Mouse (Mus musculus) kidney, embryonic 15.5 days (tissue): ENCODE results near the gene Vezf1. TPM values are rescaled to one million over a fixed set of nuclear protein-coding genes. Genes with fewer than 3 reads are reported as not detected.

Experiments used
- ATAC-seq: fragments of 200-750 bp; cut with Nextera tagmentation; replicated peaks from 2 replicates; pipeline ENCODE4 v1.8.0; 2017; ENCODE audit warnings: moderate TSS enrichment; ENCODE audit not compliant: low FRiP score
- H3K27ac ChIP-seq: fragments of 300-500 bp; sonication (generic); 2 replicates; pipeline ENCODE4 v1.5.1; 2015; ENCODE audit warnings: mild to moderate bottlenecking, inconsistent platforms
- H3K27me3 ChIP-seq: fragments of 300-500 bp; sonication (generic); 2 replicates; pipeline ENCODE4 v1.6.1; 2015; ENCODE audit warnings: inconsistent platforms
- H3K36me3 ChIP-seq: fragments of 300-500 bp; sonication (generic); 2 replicates; pipeline ENCODE4 v1.6.1; 2015; ENCODE audit warnings: inconsistent platforms
- H3K4me1 ChIP-seq: fragments of 300-500 bp; sonication (generic); 2 replicates; pipeline ENCODE4 v1.6.1; 2015; ENCODE audit warnings: inconsistent platforms
- H3K4me2 ChIP-seq: fragments of 300-500 bp; sonication (generic); 2 replicates; pipeline ENCODE4 v1.6.1; 2015; ENCODE audit warnings: moderate library complexity, mild to moderate bottlenecking, inconsistent platforms
- H3K4me3 ChIP-seq: fragments of 300-500 bp; sonication (generic); replicated peaks from 2 replicates; pipeline ENCODE4 v1.5.1; 2015; ENCODE audit warnings: mild to moderate bottlenecking, inconsistent platforms
- H3K9ac ChIP-seq: fragments of 300-500 bp; sonication (generic); 2 replicates; pipeline ENCODE4 v1.6.1; 2015; ENCODE audit warnings: mild to moderate bottlenecking, inconsistent platforms
- H3K9me3 ChIP-seq: fragments of 300-500 bp; sonication (generic); replicated peaks from 2 replicates; pipeline ENCODE4 v1.6.1; 2016; ENCODE audit warnings: inconsistent platforms
- WGBS: fragments of 180-500 bp; shearing (Covaris S2); methylation state at CpG from one replicate; pipeline ENCODE4 v1.1.7; 2015; ENCODE audit warnings: mixed read lengths; 5-methylcytosine and 5-hydroxymethylcytosine counted together
- polyA plus RNA-seq: library from polyadenylated mRNA; unstranded; fragments of >200 nt; fragmentation: Nextera tagmentation; extraction: Ambion mirVana; gene quantifications from 2 replicates; pipeline ENCODE4 v1.2.1, GENCODE M21; 2015

Gene Vezf1
- polyA plus RNA-seq, 1 experiment from 2014 or later: 42.8 TPM

DNA sequence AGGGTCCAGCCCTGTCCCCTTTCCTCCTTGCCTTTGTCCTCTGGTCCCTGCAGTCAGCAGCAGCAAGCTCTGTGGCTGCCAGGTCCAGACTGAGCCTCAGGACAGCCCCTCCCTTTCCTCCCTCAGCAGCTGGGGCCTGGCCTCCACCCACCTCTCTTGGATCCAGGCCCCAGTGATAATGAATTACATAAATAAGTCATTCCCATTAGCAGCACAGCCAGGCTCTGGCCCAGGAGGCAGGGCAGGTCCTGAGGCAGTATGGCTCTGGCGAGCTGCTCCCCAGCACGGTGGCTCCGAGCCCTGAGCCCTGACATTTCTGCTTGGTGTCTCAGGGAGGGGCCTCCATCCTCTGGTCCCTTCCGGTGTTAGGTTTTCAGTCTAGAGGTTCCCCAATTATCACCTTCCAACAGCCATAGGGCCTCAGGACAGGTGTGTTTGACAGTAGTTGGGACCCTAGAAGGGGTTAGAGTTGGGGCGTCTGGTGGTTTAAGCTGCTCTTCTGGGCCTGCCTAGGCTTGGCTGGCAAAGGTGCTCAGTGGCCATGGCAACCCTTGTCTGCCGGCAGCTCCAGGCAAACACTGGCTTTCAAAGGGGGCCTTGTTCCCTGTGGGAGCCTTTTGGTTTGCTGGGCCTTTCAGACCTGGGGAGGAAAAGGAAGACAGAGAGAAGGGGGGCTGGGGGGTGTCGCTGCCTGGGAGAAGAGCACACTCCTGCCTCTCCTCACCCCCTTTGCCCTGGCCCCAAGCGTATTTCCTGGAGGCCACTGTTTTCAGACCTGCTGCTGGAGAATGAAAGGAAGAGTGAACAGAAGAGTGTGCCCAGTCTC is 51.0 kb downstream of the Vezf1 start:
- Histone ChIP-seq H3K4me3 (no peak overlapping the region), H3K9ac (no peak overlapping the region), H3K9me3 (no peaks in the 10 kb centered on the region), H3K4me2 (peak overlapping the region; percentile 5; the same call in 1 of the 2 replicates), H3K27ac (peak overlapping the region; percentile 67), H3K36me3 (0 out of 2 replicates have a peak, but pooled peaks cover 3% of the 10 kb centered on the region), H3K27me3 (no peaks in the 10 kb centered on the region), H3K4me1 (peaks cover 67% of the 10 kb centered on the region)
- peak; percentile 84 for ATAC-seq
- WGBS: 23% methylated on average over 8 of the region's 8 CpGs

DNA sequence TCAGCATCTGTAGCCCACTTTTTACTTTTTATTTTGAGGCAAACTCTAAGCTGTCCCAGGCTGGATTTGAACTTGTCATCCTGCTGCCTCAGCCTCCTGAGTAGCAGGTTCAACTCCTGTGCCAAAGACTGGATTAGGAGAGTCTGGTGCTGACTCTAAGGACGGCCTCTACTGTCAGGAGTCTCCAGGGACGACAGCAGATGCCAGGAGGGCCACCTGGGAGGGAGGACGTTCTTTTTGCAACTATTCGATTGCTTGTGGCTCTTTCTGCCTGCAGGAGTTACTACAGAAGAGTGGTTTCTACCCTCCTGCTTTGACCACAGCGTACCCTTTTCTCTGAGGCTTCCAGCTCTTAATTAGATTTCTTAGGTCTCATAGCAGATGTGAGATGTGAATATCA is 54.5 kb downstream of the Vezf1 start:
- no peak for ATAC-seq
- H3K9me3 ChIP-seq: no peaks in the 10 kb centered on the region
- H3K4me3 ChIP-seq: no peak overlapping the region
- H3K4me1 ChIP-seq: peaks cover 61% of the 10 kb centered on the region
- no peak overlapping the region for H3K27ac ChIP-seq
- H3K36me3 ChIP-seq: 0 out of 2 replicates have a peak, but pooled peaks cover 3% of the 10 kb centered on the region
- WGBS: 61% methylated on average over 5 of the region's 5 CpGs
- H3K27me3 ChIP-seq: no peaks in the 10 kb centered on the region
- no peak overlapping the region for H3K4me2 ChIP-seq
- 0 out of 2 replicates have a peak overlapping the region, but pooled peaks have one; percentile 19 for H3K9ac ChIP-seq

DNA sequence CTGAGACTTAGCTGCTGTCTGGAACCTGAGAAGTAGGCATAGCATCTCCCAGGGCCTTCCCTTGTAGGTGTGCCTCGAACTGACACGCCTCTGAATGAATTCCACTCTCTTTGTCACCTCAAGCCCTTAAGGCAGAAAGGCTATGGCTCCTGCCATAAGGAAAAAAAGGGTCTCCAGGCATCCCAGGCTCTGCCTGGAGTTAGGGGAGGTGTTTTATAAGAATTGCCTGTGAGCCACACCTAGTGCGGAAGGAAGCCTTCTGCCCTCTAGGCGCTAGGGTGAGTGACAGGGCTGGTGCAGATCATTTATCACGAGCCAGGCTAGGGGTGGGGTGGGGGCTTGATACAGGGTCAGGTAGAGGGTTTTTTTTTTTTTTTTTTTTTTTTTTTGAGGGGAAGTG is 54.9 kb downstream of the Vezf1 start:
- Histone ChIP-seq H3K27ac (no peak overlapping the region), H3K36me3 (0 out of 2 replicates have a peak, but pooled peaks cover 3% of the 10 kb centered on the region), H3K4me1 (peaks cover 56% of the 10 kb centered on the region), H3K9ac (0 out of 2 replicates have a peak overlapping the region, but pooled peaks have one; percentile 19), H3K9me3 (no peaks in the 10 kb centered on the region), H3K27me3 (no peaks in the 10 kb centered on the region), H3K4me3 (no peak overlapping the region), H3K4me2 (no peak overlapping the region)
- ATAC-seq: no peak
- 59% methylated on average over 5 of the region's 5 CpGs for WGBS

DNA sequence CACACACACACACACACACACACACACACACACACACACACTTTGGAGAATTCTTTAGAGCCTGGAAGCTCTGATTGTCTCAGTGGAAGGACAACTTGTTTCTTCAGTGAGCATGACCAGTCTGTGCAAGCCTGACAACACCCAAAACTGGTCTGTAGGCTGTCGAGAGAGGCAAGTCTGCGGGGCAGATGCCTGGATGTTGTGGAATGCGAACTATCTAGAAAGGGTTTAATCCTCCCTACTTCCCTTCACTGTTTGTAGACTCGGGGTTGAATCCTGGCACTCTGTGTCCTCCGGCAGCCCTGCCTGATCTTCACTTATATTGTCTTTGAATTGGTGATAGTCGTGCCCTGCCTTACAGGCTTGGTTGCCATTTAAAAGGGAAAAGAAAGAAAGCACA is 55.7 kb downstream of the Vezf1 start:
- H3K27me3 ChIP-seq: no peaks in the 10 kb centered on the region
- no peaks in the 10 kb centered on the region for H3K9me3 ChIP-seq
- H3K4me1 ChIP-seq: peaks cover 54% of the 10 kb centered on the region
- H3K9ac ChIP-seq: no peak overlapping the region
- no peak for ATAC-seq
- H3K27ac ChIP-seq: 0 out of 2 replicates have a peak overlapping the region, but pooled peaks have one; percentile 34
- H3K4me2 ChIP-seq: no peak overlapping the region
- 0 out of 2 replicates have a peak, but pooled peaks cover 3% of the 10 kb centered on the region for H3K36me3 ChIP-seq
- no peak overlapping the region for H3K4me3 ChIP-seq
- 43% methylated on average over 6 of the region's 6 CpGs for WGBS

DNA sequence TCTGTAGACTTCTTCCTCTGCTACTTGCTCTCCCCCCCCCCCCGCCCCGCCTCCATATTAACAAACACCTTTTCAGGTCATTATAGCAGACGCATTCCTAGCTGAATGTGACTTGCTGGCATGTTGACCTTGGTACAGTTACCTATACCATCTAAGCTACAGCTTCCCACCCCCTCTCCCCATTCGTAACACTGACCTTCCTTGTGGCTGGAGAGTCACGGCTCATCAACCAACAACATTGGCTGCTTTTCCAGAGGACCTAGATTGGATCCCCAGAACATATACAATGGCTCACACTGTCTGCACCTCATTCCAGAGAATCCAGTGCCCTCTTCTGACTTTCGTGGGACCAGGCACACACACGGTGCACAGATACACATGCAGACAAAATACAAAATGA is 57.4 kb downstream of the Vezf1 start:
- Histone ChIP-seq H3K27me3 (no peaks in the 10 kb centered on the region), H3K9me3 (no peaks in the 10 kb centered on the region), H3K27ac (peak overlapping the region; percentile 60), H3K4me2 (no peak overlapping the region), H3K9ac (no peak overlapping the region), H3K4me3 (no peak overlapping the region), H3K36me3 (0 out of 2 replicates have a peak, but pooled peaks cover 3% of the 10 kb centered on the region), H3K4me1 (peaks cover 45% of the 10 kb centered on the region)
- ATAC-seq: peak; percentile 60; the same call in 1 of the 2 replicates
- WGBS: 58% methylated on average over 7 of the region's 7 CpGs

DNA sequence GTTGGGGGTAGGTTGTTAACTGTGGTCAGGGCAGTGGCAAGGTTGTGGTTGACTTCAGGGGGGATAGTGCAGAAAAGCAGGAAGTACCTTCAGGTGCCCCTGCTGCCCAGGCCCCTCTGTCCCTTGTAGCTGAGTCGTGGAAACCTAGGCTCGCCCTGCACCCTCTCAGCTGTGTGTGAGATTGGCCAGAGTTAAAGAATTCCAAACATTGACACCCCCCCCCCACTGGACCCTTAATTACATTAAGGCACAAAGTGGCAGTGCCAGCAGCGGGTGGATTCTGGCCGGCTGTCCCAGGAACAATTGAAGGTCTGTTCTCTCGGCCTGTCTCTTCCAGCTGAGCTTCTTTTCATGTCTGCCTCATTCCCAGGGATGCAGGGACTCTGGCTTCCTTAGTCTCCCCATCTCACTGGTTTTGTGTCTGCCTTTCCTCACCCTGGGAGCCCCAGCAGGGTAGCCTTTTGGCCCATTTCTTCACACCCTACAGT is 58.3 kb downstream of the Vezf1 start:
- WGBS: 42% methylated on average over 5 of the region's 5 CpGs
- H3K9me3 ChIP-seq: no peaks in the 10 kb centered on the region
- no peak overlapping the region for H3K4me3 ChIP-seq
- peaks cover 46% of the 10 kb centered on the region for H3K4me1 ChIP-seq
- no peak; the same call in 1 of the 2 replicates for ATAC-seq
- no peak overlapping the region for H3K9ac ChIP-seq
- no peak overlapping the region for H3K4me2 ChIP-seq
- H3K36me3 ChIP-seq: 0 out of 2 replicates have a peak, but pooled peaks cover 3% of the 10 kb centered on the region
- no peaks in the 10 kb centered on the region for H3K27me3 ChIP-seq
- H3K27ac ChIP-seq: peak overlapping the region; percentile 60

DNA sequence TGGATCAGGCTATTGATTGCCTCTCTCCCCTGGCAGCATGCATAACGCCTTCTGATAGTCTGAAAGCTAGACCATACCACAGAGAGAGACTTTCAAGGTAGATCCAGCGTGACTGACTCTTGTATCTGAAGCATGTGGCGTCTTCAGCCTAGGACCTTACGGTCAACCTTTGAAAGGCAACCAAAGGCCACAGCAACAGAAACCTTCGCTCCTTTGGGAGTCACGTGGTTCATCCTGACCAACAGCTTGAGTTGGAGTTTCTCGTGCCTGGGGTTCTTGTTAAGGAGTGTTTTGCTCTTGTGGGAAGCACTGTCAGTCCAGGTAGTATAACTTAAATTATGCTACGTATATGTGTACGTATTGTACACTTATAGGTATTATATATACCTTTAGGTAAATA is 60.4 kb downstream of the Vezf1 start:
- 0 out of 2 replicates have a peak, but pooled peaks cover 2% of the 10 kb centered on the region for H3K36me3 ChIP-seq
- no peaks in the 10 kb centered on the region for H3K27me3 ChIP-seq
- ATAC-seq: no peak
- H3K4me2 ChIP-seq: no peak overlapping the region
- H3K4me1 ChIP-seq: peaks cover 51% of the 10 kb centered on the region
- no peak overlapping the region for H3K4me3 ChIP-seq
- no peak overlapping the region for H3K9ac ChIP-seq
- 91% methylated on average over 9 of the region's 9 CpGs for WGBS
- H3K27ac ChIP-seq: no peak overlapping the region
- H3K9me3 ChIP-seq: no peaks in the 10 kb centered on the region

DNA sequence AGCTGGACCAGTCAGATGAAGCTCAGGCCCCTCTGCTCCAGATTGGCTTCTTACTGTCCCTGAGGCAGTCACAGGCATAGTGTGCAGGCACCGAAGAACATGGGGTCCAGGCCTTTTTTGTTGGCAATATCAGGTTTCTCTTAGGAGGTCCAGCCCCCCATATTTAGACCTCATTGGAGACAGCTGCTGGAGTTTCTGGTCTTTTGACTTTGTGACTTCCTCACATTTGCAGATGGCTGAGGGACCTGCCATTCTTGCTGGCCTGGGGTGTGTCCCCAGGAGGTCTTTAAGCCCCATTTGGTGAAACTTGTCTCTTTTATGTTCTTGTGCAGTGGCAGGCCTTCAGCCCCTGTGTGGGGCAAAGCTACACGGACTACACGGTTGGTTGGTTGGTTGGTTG is 61.2 kb downstream of the Vezf1 start:
- Histone ChIP-seq H3K9me3 (no peaks in the 10 kb centered on the region), H3K27me3 (no peaks in the 10 kb centered on the region), H3K4me3 (no peak overlapping the region), H3K4me2 (no peak overlapping the region), H3K9ac (no peak overlapping the region), H3K27ac (no peak overlapping the region), H3K4me1 (peaks cover 44% of the 10 kb centered on the region), H3K36me3 (0 out of 2 replicates have a peak, but pooled peaks cover 2% of the 10 kb centered on the region)
- WGBS: 72% methylated on average over 3 of the region's 3 CpGs
- ATAC-seq: no peak

DNA sequence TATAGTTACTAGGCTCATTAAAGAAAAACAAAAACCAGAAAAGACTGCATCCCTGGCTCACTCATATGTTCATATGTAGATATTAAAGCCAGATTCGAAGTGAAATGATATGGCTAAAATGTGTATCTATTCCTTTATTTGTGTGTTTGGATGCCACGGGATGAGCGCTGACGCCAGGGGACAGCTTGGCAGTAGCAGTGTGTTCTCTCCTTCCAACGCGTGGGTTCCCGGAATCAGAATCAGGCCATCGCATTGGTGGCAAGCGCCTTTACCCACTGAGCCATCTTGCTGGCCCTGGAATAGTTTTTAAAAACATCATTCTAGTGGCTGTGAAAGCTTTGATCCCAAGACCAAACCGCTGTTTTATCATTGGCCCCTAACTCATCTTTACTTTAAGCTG is 61.9 kb downstream of the Vezf1 start:
- Histone ChIP-seq H3K27me3 (no peaks in the 10 kb centered on the region), H3K27ac (no peak overlapping the region), H3K9me3 (no peaks in the 10 kb centered on the region), H3K4me1 (peaks cover 41% of the 10 kb centered on the region), H3K9ac (no peak overlapping the region), H3K36me3 (0 out of 2 replicates have a peak, but pooled peaks cover 2% of the 10 kb centered on the region), H3K4me3 (no peak overlapping the region), H3K4me2 (no peak overlapping the region)
- 97% methylated on average over 10 of the region's 10 CpGs for WGBS
- no peak for ATAC-seq

DNA sequence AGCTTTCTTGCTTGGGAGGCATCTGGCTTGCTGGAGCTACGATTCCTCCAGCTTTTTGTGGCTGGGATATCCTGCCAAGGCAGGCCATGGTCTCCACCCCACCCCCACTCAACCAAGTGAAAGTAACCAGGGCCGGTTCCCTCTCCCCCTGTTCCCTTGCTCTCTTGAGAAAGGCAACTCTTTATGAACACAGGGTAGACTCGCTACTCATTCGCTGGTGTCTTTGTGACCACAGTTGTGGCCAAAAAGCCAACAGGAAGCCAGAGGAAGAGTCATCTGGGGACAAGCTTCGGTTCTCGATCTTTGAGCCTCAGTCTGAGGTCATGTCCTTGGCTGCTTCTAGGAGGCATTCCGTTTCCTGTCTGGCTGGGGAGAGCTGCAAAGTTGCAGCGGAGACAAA is 63.8 kb downstream of the Vezf1 start:
- peak overlapping the region; percentile 34; the same call in 1 of the 2 replicates for H3K4me2 ChIP-seq
- no peak overlapping the region for H3K4me3 ChIP-seq
- peak overlapping the region; percentile 51 for H3K27ac ChIP-seq
- H3K27me3 ChIP-seq: no peaks in the 10 kb centered on the region
- WGBS: 41% methylated on average over 8 of the region's 8 CpGs
- H3K9me3 ChIP-seq: no peaks in the 10 kb centered on the region
- peaks cover 28% of the 10 kb centered on the region for H3K4me1 ChIP-seq
- 0 out of 2 replicates have a peak, but pooled peaks cover 2% of the 10 kb centered on the region for H3K36me3 ChIP-seq
- no peak overlapping the region for H3K9ac ChIP-seq
- no peak for ATAC-seq
